Mouse (Mus musculus) CD8-positive naive resting alpha-beta T cell, adult 2 months (primary cell): ENCODE data around the gene Mall.

Experiments used
- DNase-seq, 2 experiments: peaks; one replicate each; pipeline ENCODE4 v3.0.0; 2022; ENCODE audit warnings: low read depth in 2 of 2, low spot score in 2 of 2

The Mall gene

GRCm38 (mm10) chr2:127730301-127730997 is 717 bp upstream of the Mall start:
- DNase-seq = no peak

GRCm38 (mm10) chr2:127728661-127729450 is 876 bp downstream of the Mall start:
- no peak for DNase-seq

- no peak for DNase-seq
Measured at GRCm38 (mm10) chr2:127728146-127728545, 1.6 kb downstream of the Mall start.

GRCm38 (mm10) chr2:127723193-127723592 is 6.5 kb downstream of the Mall start:
- no peak for DNase-seq

GRCm38 (mm10) chr2:127722176-127722892 is 7.4 kb downstream of the Mall start:
- no peak for DNase-seq

- no peak for DNase-seq
Measured at GRCm38 (mm10) chr2:127718839-127719468, 10.8 kb downstream of the Mall start.

- no peak for DNase-seq
Measured at GRCm38 (mm10) chr2:127714726-127715125, 15.0 kb downstream of the Mall start.

- no peak for DNase-seq
Measured at GRCm38 (mm10) chr2:127708792-127709191, 20.9 kb downstream of the Mall start.

GRCm38 (mm10) chr2:127708060-127708459 is 21.7 kb downstream of the Mall start:
- no peak for DNase-seq

- DNase-seq = no peak
Measured at GRCm38 (mm10) chr2:127705267-127705666, 24.5 kb downstream of the Mall start.

GRCm38 (mm10) chr2:127689239-127689638 is 40.5 kb downstream of the Mall start:
- DNase-seq = no peak

- DNase-seq = peak in 1 of 2 experiments; percentile 34
Measured at GRCm38 (mm10) chr2:127683687-127684331, 45.9 kb downstream of the Mall start.

GRCm38 (mm10) chr2:127667843-127668506 is 61.8 kb downstream of the Mall start:
- DNase-seq = peak; percentile 18 to 28

- no peak for DNase-seq
Measured at GRCm38 (mm10) chr2:127667015-127667414, 62.7 kb downstream of the Mall start.

GRCm38 (mm10) chr2:127662708-127663107 is 67.0 kb downstream of the Mall start:
- no peak for DNase-seq

GRCm38 (mm10) chr2:127656086-127656720 is 73.5 kb downstream of the Mall start, which contains the start of gene Mal:
TSS of gene Mal (minus strand) at chr2:127656695.
- no peak for DNase-seq

- DNase-seq = no peak
Measured at GRCm38 (mm10) chr2:127655419-127655818, 74.3 kb downstream of the Mall start.

GRCm38 (mm10) chr2:127654786-127655185 is 74.9 kb downstream of the Mall start:
- DNase-seq = no peak
